Mouse (Mus musculus) forebrain, embryonic 15.5 days (tissue): Measurements from ENCODE around the gene Taf13. TPM values are rescaled to one million over a fixed set of nuclear protein-coding genes. Genes with fewer than 3 reads are reported as not detected.
A peak's percentile ranks its signal among the peaks of the same experiment; 100 is the strongest.
"Not testable (repeated sequence)": the region's sequence is repeated elsewhere in the genome, so short reads cannot be mapped to it uniquely, and the experiment has no call there.

Experiments
- ATAC-seq: fragments of 200-750 bp; cut with Nextera tagmentation; replicated peaks from 2 replicates; pipeline ENCODE4 v1.8.0; 2017; ENCODE audit warnings: mild to moderate bottlenecking, moderate TSS enrichment, moderate library complexity
- H3K27ac ChIP-seq: fragments of 300-500 bp; sonication (generic); replicated peaks from 2 replicates; pipeline ENCODE4 v1.5.1; 2015; ENCODE audit warnings: mild to moderate bottlenecking, inconsistent platforms
- H3K27me3 ChIP-seq: fragments of 300-500 bp; sonication (generic); 2 replicates; pipeline ENCODE4 v1.6.1; 2015; ENCODE audit warnings: inconsistent platforms
- H3K36me3 ChIP-seq: fragments of 300-500 bp; sonication (generic); 2 replicates; pipeline ENCODE4 v1.6.1; 2015; ENCODE audit warnings: mild to moderate bottlenecking, inconsistent platforms
- H3K4me1 ChIP-seq: fragments of 300-500 bp; sonication (generic); 2 replicates; pipeline ENCODE4 v1.6.1; 2015; ENCODE audit warnings: inconsistent platforms
- H3K4me2 ChIP-seq: fragments of 300-500 bp; sonication (generic); replicated peaks from 2 replicates; pipeline ENCODE4 v1.6.1; 2015; ENCODE audit warnings: mild to moderate bottlenecking, inconsistent platforms
- H3K4me3 ChIP-seq: fragments of 300-500 bp; sonication (generic); 2 replicates; pipeline ENCODE4 v1.5.1; 2015; ENCODE audit warnings: mild to moderate bottlenecking, inconsistent platforms
- H3K9ac ChIP-seq: fragments of 300-500 bp; sonication (generic); replicated peaks from 2 replicates; pipeline ENCODE4 v1.6.1; 2015; ENCODE audit warnings: mild to moderate bottlenecking, inconsistent platforms
- H3K9me3 ChIP-seq: fragments of 300-500 bp; sonication (generic); 2 replicates; pipeline ENCODE4 v1.6.1; 2016; ENCODE audit warnings: inconsistent platforms
- WGBS: fragments of 180-500 bp; shearing (Covaris S2); methylation state at CpG from one replicate; pipeline ENCODE4 v1.1.7; 2015; ENCODE audit warnings: mixed read lengths; 5-methylcytosine and 5-hydroxymethylcytosine counted together
- polyA plus RNA-seq: library from polyadenylated mRNA; unstranded; fragments of >200 nt; fragmentation: Nextera tagmentation; extraction: Ambion mirVana; gene quantifications from 2 replicates; pipeline ENCODE4 v1.2.1, GENCODE M21; 2015

The Taf13 gene
- polyA plus RNA-seq, 1 experiment from 2014 or later = 54.4 TPM

GRCm38 (mm10) chr3:108554587-108555312 lies 16.7 kb upstream of the Taf13 start:
- Histone ChIP-seq H3K27me3 (no peaks in the 10 kb centered on the region), H3K27ac (peak overlapping the region; percentile 90), H3K4me2 (peak overlapping the region; percentile 74), H3K9me3 (no peaks in the 10 kb centered on the region), H3K36me3 (peaks cover 29% of the 10 kb centered on the region), H3K4me1 (peaks cover 6% of the 10 kb centered on the region), H3K9ac (peak overlapping the region; percentile 94), H3K4me3 (peak overlapping the region; percentile 70)
- WGBS = 18% methylated on average over 22 of the region's 22 CpGs
- ATAC-seq = peak; percentile 97

GRCm38 (mm10) chr3:108557888-108558287 lies 13.6 kb upstream of the Taf13 start:
- no peak overlapping the region for H3K9ac ChIP-seq
- H3K36me3 ChIP-seq = peaks cover 34% of the 10 kb centered on the region
- 91% methylated on average over 4 of the region's 4 CpGs for WGBS
- H3K4me2 ChIP-seq = no peak overlapping the region
- H3K4me1 ChIP-seq = peaks cover 25% of the 10 kb centered on the region
- H3K27me3 ChIP-seq = no peaks in the 10 kb centered on the region
- no peak for ATAC-seq
- H3K27ac ChIP-seq = no peak overlapping the region
- no peak overlapping the region for H3K4me3 ChIP-seq
- no peaks in the 10 kb centered on the region for H3K9me3 ChIP-seq

- peak; percentile 98 for ATAC-seq
Observed at GRCm38 (mm10) chr3:108562133-108562730, 9.3 kb upstream of the Taf13 start, which contains the start of gene Tmem167b. Gene Tmem167b, minus strand, starts transcription at chr3:108562466.

GRCm38 (mm10) chr3:108562777-108563271 lies 8.7 kb upstream of the Taf13 start:
- 6% methylated on average over 15 of the region's 15 CpGs for WGBS
- Histone ChIP-seq H3K4me3 (peak overlapping the region; percentile 87), H3K9me3 (no peaks in the 10 kb centered on the region), H3K9ac (peak overlapping the region; percentile 48), H3K27ac (peak overlapping the region; percentile 96), H3K36me3 (peaks cover 23% of the 10 kb centered on the region), H3K4me2 (peak overlapping the region; percentile 85), H3K4me1 (peaks cover 24% of the 10 kb centered on the region), H3K27me3 (no peaks in the 10 kb centered on the region)
- peak; percentile 76 for ATAC-seq

More at GRCm38 (mm10) chr3:108562133-108562730, 9.3 kb upstream of the Taf13 start, which contains the start of gene Tmem167b:
- Histone ChIP-seq H3K36me3 (peaks cover 27% of the 10 kb centered on the region), H3K4me1 (peaks cover 22% of the 10 kb centered on the region), H3K4me3 (peak within 1 kb of the TSS; percentile 87), H3K4me2 (peak within 1 kb of the TSS; percentile 85), H3K27ac (peak within 1 kb of the TSS; percentile 96), H3K9me3 (no peaks in the 10 kb centered on the region), H3K9ac (peak within 1 kb of the TSS; percentile 84), H3K27me3 (no peaks in the 10 kb centered on the region)
- WGBS = under 1% methylated on average over 44 of the region's 45 CpGs

GRCm38 (mm10) chr3:108563309-108563708 lies 8.2 kb upstream of the Taf13 start:
- Histone ChIP-seq H3K4me1 (peaks cover 29% of the 10 kb centered on the region), H3K9me3 (no peaks in the 10 kb centered on the region), H3K4me2 (peak overlapping the region; percentile 85), H3K27ac (peak overlapping the region; percentile 96), H3K27me3 (no peaks in the 10 kb centered on the region), H3K4me3 (peak overlapping the region; percentile 87), H3K36me3 (peaks cover 18% of the 10 kb centered on the region), H3K9ac (peak overlapping the region; percentile 48)
- peak; percentile 8; the same call in 1 of the 2 replicates for ATAC-seq
- 8% methylated on average over 4 of the region's 4 CpGs for WGBS

- H3K27me3 ChIP-seq = no peaks in the 10 kb centered on the region
- H3K9ac ChIP-seq = no peak overlapping the region; the same call in 1 of the 2 replicates
- no peaks in the 10 kb centered on the region for H3K36me3 ChIP-seq
- peaks cover 28% of the 10 kb centered on the region for H3K4me1 ChIP-seq
- H3K4me3 ChIP-seq = no peak overlapping the region
- WGBS = 7% methylated on average over 15 of the region's 15 CpGs
- peak overlapping the region; percentile 5; the same call in 1 of the 2 replicates for H3K4me2 ChIP-seq
- peak overlapping the region; percentile 74 for H3K27ac ChIP-seq
- no peak; the same call in 1 of the 2 replicates for ATAC-seq
- H3K9me3 ChIP-seq = no peaks in the 10 kb centered on the region
Observed at GRCm38 (mm10) chr3:108567990-108568877, 3.3 kb upstream of the Taf13 start.

- ATAC-seq, H3K9ac ChIP-seq, H3K27me3 ChIP-seq, H3K4me3 ChIP-seq, H3K27ac ChIP-seq, H3K9me3 ChIP-seq, H3K4me2 ChIP-seq, H3K36me3 ChIP-seq: not testable (repeated sequence)
- 71% methylated on average over 3 of the region's 3 CpGs for WGBS
- peaks cover 38% of the 10 kb centered on the region for H3K4me1 ChIP-seq
Observed at GRCm38 (mm10) chr3:108569636-108570035, 1.9 kb upstream of the Taf13 start.

- H3K9ac ChIP-seq = no peak overlapping the region
- peak overlapping the region; percentile 77; the same call in 1 of the 2 replicates for H3K4me2 ChIP-seq
- H3K9me3 ChIP-seq = no peaks in the 10 kb centered on the region
- 89% methylated on average over 14 of the region's 14 CpGs for WGBS
- ATAC-seq = no peak
- H3K27ac ChIP-seq = 0 out of 2 replicates have a peak overlapping the region, but pooled peaks have one; percentile 22
- no peaks in the 10 kb centered on the region for H3K36me3 ChIP-seq
- peak overlapping the region; percentile 69; the same call in 1 of the 2 replicates for H3K4me3 ChIP-seq
- H3K27me3 ChIP-seq = no peaks in the 10 kb centered on the region
- peaks cover 38% of the 10 kb centered on the region for H3K4me1 ChIP-seq
Observed at GRCm38 (mm10) chr3:108570813-108571212, 685 bp upstream of the Taf13 start.

GRCm38 (mm10) chr3:108572309-108573010 lies 962 bp downstream of the Taf13 start:
- Histone ChIP-seq H3K4me2 (peak overlapping the region; percentile 77), H3K36me3 (no peaks in the 10 kb centered on the region), H3K27me3 (no peaks in the 10 kb centered on the region), H3K27ac (no peak overlapping the region), H3K4me3 (peak overlapping the region; percentile 69), H3K4me1 (peaks cover 38% of the 10 kb centered on the region), H3K9ac (peak overlapping the region; percentile 79), H3K9me3 (no peaks in the 10 kb centered on the region)
- no peak for ATAC-seq
- WGBS = 55% methylated on average over 18 of the region's 18 CpGs

GRCm38 (mm10) chr3:108574018-108574417 lies 2.5 kb downstream of the Taf13 start:
- 90% methylated on average over 5 of the region's 5 CpGs for WGBS

GRCm38 (mm10) chr3:108584580-108584979 lies 13.1 kb downstream of the Taf13 start:
- Histone ChIP-seq H3K4me3 (no peak overlapping the region), H3K9ac (no peak overlapping the region), H3K27me3 (no peaks in the 10 kb centered on the region), H3K27ac (no peak overlapping the region), H3K36me3 (no peaks in the 10 kb centered on the region), H3K9me3 (no peaks in the 10 kb centered on the region), H3K4me1 (0 out of 2 replicates have a peak, but pooled peaks cover 3% of the 10 kb centered on the region), H3K4me2 (no peak overlapping the region)
- no peak for ATAC-seq
- WGBS = 83% methylated on average over 4 of the region's 4 CpGs

More at GRCm38 (mm10) chr3:108574018-108574417, 2.5 kb downstream of the Taf13 start:
- Histone ChIP-seq H3K4me1 (peaks cover 25% of the 10 kb centered on the region), H3K9me3 (no peaks in the 10 kb centered on the region), H3K4me2 (no peak overlapping the region), H3K9ac (no peak overlapping the region), H3K36me3 (0 out of 2 replicates have a peak, but pooled peaks cover 1% of the 10 kb centered on the region), H3K27ac (no peak overlapping the region), H3K4me3 (no peak overlapping the region), H3K27me3 (no peaks in the 10 kb centered on the region)
- ATAC-seq = no peak
